Mouse (Mus musculus): Measurements from ENCODE around the gene Pik3r2.

DNA sequence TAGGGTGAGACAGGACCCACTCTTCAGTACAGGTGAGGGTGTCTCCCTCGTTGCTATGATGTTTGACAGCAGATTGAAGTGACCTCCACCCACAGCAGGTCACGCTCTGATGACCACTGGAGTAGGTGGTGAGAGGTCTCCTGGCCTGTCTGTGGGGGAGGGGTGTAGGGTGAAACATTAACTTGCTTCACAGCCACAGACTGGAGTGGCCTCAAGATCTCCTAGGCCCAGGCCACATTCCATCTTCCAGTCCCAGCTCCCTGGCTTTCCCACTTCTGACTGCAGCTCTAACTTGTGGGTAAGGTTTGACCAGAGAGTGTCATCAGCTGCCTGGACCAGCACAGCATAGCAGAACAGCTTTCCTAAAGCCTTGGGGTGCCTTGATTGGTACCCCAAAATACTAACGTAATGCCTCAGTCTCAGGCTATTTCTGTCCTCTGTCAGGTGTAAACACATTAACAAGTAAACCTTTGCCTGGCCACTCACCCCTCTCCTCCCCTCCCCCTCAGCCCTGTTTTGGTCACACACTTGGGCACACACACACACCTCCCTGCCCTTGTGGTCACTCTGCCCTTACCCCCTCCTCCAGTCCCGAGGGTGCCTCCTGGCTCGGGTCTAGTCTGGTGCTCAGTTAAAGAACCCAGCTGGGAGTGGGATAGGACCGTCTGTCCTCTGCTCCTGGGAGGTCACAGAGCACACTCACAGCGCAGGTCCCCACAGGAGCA, 52.9 kb downstream of the Pik3r2 start, which contains the start of gene Pde4c:
- TF ChIP-seq NELFE (IDR thresholded peaks at IDR 0.05; ENCODE audit: low read depth, low read length) (no peak), TBP (IDR thresholded peaks at IDR 0.05; ENCODE audit: low read depth, low read length) (no peak), CTCF (IDR thresholded peaks at IDR 0.05 in 2 of 3, conservative IDR thresholded peaks at IDR 0.05 in 1 of 3; ENCODE audit: control insufficient read depth in 1 of 3, insufficient read depth in 1 of 3, low read depth in 2 of 3, low read length in 3 of 3, poor library complexity in 1 of 3, severe bottlenecking in 1 of 3) (no peak), RCOR1 (IDR thresholded peaks at IDR 0.05; ENCODE audit: low read depth, low read length) (no peak), EP300 (IDR thresholded peaks at IDR 0.05; ENCODE audit: low read depth in 1 of 2, low read length in 2 of 2) (no peak), RAD21 (IDR thresholded peaks at IDR 0.05; ENCODE audit: low read depth, low read length) (no peak), JUND (IDR thresholded peaks at IDR 0.05; ENCODE audit: low read depth, low read length) (no peak), UBTF (IDR thresholded peaks at IDR 0.05; ENCODE audit: borderline replicate concordance, insufficient read depth, low read depth, low read length) (no peak), TCF12 (IDR thresholded peaks at IDR 0.05; ENCODE audit: low read depth, low read length) (no peak), USF2 (IDR thresholded peaks at IDR 0.05; ENCODE audit: borderline replicate concordance in 1 of 2, insufficient read depth in 1 of 2, low read depth in 1 of 2, low read length in 2 of 2) (no peak), POLR2A (IDR thresholded peaks at IDR 0.05; ENCODE audit: control insufficient read depth in 1 of 2, insufficient read depth in 1 of 2, low read depth in 1 of 2, low read length in 2 of 2, poor library complexity in 1 of 2) (no peak), ETS1 (IDR thresholded peaks at IDR 0.05; ENCODE audit: low read depth, low read length) (no peak), ZNF384 (IDR thresholded peaks at IDR 0.05; ENCODE audit: low read depth, low read length) (no peak), USF1 (IDR thresholded peaks at IDR 0.05; ENCODE audit: low read depth, low read length) (no peak)
